Mouse (Mus musculus) CH12.LX (cell line): ENCODE results near the gene Gm45337. TPM values are rescaled to one million over a fixed set of nuclear protein-coding genes. Genes with fewer than 3 reads are reported as not detected.

Experiments used
- DNase-seq: peaks from one replicate; pipeline ENCODE4 v3.0.0-alpha.2; 2013; ENCODE audit errors: extremely low read depth
- H3K27ac ChIP-seq: 2 replicates; pipeline ENCODE4 v1.5.1; 2012; ENCODE audit warnings: low read depth, mild to moderate bottlenecking, control low read depth, moderate library complexity; ENCODE audit not compliant: insufficient read depth
- H3K27me3 ChIP-seq: replicated peaks from 2 replicates; pipeline ENCODE3; 2012; ENCODE audit warnings: inconsistent platforms
- H3K36me3 ChIP-seq, 2 experiments: replicated peaks in 1 of 2; 2 replicates each; pipeline versions ENCODE3 to v1.6.1; 2012; ENCODE audit warnings: inconsistent platforms in 1 of 2, low read length in 1 of 2, mild to moderate bottlenecking in 1 of 2, mixed read lengths in 1 of 2, moderate library complexity in 1 of 2; ENCODE audit not compliant: control insufficient read depth in 1 of 2, insufficient read depth in 1 of 2
- H3K4me1 ChIP-seq, 2 experiments: 2 replicates each; pipeline ENCODE4 v1.6.1; 2012; ENCODE audit warnings: inconsistent platforms in 1 of 2, moderate library complexity in 1 of 2; ENCODE audit not compliant: insufficient read depth in 2 of 2, control insufficient read depth in 1 of 2
- H3K4me2 ChIP-seq: 2 replicates; pipeline ENCODE4 v1.6.1; 2012; ENCODE audit warnings: low read depth, mild to moderate bottlenecking, control low read depth; ENCODE audit not compliant: poor library complexity, insufficient read depth, severe bottlenecking
- H3K4me3 ChIP-seq, 3 experiments: fragments of 150-350 bp in 1 of 3; sonication (generic) in 1 of 3; replicated peaks in 1 of 3; 2 replicates each; pipeline versions ENCODE3 to v1.5.1; 2011 to 2012; ENCODE audit warnings: low read depth in 2 of 3, low read length in 2 of 3, mild to moderate bottlenecking in 2 of 3, moderate library complexity in 2 of 3, control low read depth in 1 of 3, improper control_type of control experiment in 1 of 3, inconsistent platforms in 1 of 3, mixed read lengths in 1 of 3; ENCODE audit not compliant: poor library complexity in 1 of 3
- H3K79me2 ChIP-seq: replicated peaks from 2 replicates; pipeline ENCODE4 v1.6.1; 2012; ENCODE audit warnings: mild to moderate bottlenecking, moderate library complexity; ENCODE audit not compliant: control insufficient read depth, poor library complexity, insufficient read depth, severe bottlenecking; ENCODE audit errors: extremely low read depth
- H3K9ac ChIP-seq: 2 replicates; pipeline ENCODE4 v1.6.1; 2012; ENCODE audit warnings: low read depth, mild to moderate bottlenecking, control low read depth, moderate library complexity; ENCODE audit not compliant: insufficient read depth
- H3K9me3 ChIP-seq: replicated peaks from 2 replicates; pipeline ENCODE3; 2012; ENCODE audit warnings: low read length, inconsistent platforms, mixed read lengths
- BHLHE40 ChIP-seq: IDR thresholded peaks from 2 replicates; pipeline ENCODE4 v1.6.1; 2011; ENCODE audit warnings: mild to moderate bottlenecking, low read depth, low read length, improper control_type of control experiment
- CHD2 ChIP-seq: IDR thresholded peaks from 2 replicates; pipeline ENCODE4 v1.6.1; 2011; ENCODE audit warnings: low read length, improper control_type of control experiment
- CTCF ChIP-seq, 2 experiments: IDR thresholded peaks in 1 of 2; conservative IDR thresholded peaks in 1 of 2; 2 replicates each; pipeline ENCODE4 v1.5.1; 2011 to 2012; ENCODE audit warnings: low read depth in 2 of 2, low read length in 2 of 2, improper control_type of control experiment in 1 of 2, inconsistent platforms in 1 of 2, mild to moderate bottlenecking in 1 of 2, moderate library complexity in 1 of 2
- E2F4 ChIP-seq: IDR thresholded peaks from 2 replicates; pipeline ENCODE4 v1.6.1; 2011; ENCODE audit warnings: low read depth, low read length, improper control_type of control experiment; ENCODE audit not compliant: insufficient replicate concordance
- EP300 ChIP-seq: IDR thresholded peaks from 2 replicates; pipeline ENCODE4 v1.6.1; 2011; ENCODE audit warnings: low read length, improper control_type of control experiment
- ETS1 ChIP-seq: conservative IDR thresholded peaks from 2 replicates; pipeline ENCODE4 v1.6.1; 2012; ENCODE audit warnings: low read depth, mild to moderate bottlenecking, inconsistent platforms, low read length, improper control_type of control experiment, moderate library complexity
- JUN ChIP-seq: IDR thresholded peaks from 2 replicates; pipeline ENCODE4 v1.6.1; 2011; ENCODE audit warnings: low read depth, mild to moderate bottlenecking, low read length, improper control_type of control experiment, moderate library complexity; ENCODE audit not compliant: insufficient read depth
- MAFK ChIP-seq: IDR thresholded peaks from 2 replicates; pipeline ENCODE4 v1.6.1; 2011; ENCODE audit warnings: low read length, improper control_type of control experiment; ENCODE audit not compliant: insufficient replicate concordance
- MAX ChIP-seq: IDR thresholded peaks from 2 replicates; pipeline ENCODE4 v1.6.1; 2011; ENCODE audit warnings: low read length, improper control_type of control experiment
- MYC ChIP-seq: IDR thresholded peaks from 2 replicates; pipeline ENCODE4 v1.6.1; 2011; ENCODE audit warnings: low read depth, mild to moderate bottlenecking, improper control_type of control experiment, low read length
- RAD21 ChIP-seq: IDR thresholded peaks from 2 replicates; pipeline ENCODE4 v1.6.1; 2011; ENCODE audit warnings: low read depth, mild to moderate bottlenecking, low read length, improper control_type of control experiment, moderate library complexity
- RCOR1 ChIP-seq: conservative IDR thresholded peaks from 2 replicates; pipeline ENCODE4 v1.6.1; 2012; ENCODE audit warnings: low read depth, mild to moderate bottlenecking, inconsistent platforms, low read length, improper control_type of control experiment
- SMC3 ChIP-seq: IDR thresholded peaks from 2 replicates; pipeline ENCODE4 v1.6.1; 2011; ENCODE audit warnings: low read depth, low read length, improper control_type of control experiment
- USF2 ChIP-seq: conservative IDR thresholded peaks from 2 replicates; pipeline ENCODE4 v1.6.1; 2011; ENCODE audit warnings: low read depth, low read length, improper control_type of control experiment
- ZC3H11A ChIP-seq: IDR thresholded peaks from 2 replicates; pipeline ENCODE4 v1.6.1; 2012; ENCODE audit warnings: low read depth, mild to moderate bottlenecking, inconsistent platforms, low read length, improper control_type of control experiment
- ZKSCAN1 ChIP-seq: IDR thresholded peaks from 2 replicates; pipeline ENCODE4 v1.6.1; 2012; ENCODE audit warnings: low read depth, inconsistent platforms, low read length, improper control_type of control experiment, borderline replicate concordance
- ZMIZ1 ChIP-seq: IDR thresholded peaks from 2 replicates; pipeline ENCODE4 v1.6.1; 2012; ENCODE audit warnings: low read depth, mild to moderate bottlenecking, inconsistent platforms, low read length, improper control_type of control experiment
- ZNF384 ChIP-seq: IDR thresholded peaks from 2 replicates; pipeline ENCODE4 v1.6.1; 2012; ENCODE audit warnings: low read depth, low read length, improper control_type of control experiment, inconsistent platforms
- dilution Hi-C: fragments of 300-500 bp; cut with MboI; formaldehyde crosslinking; loops from 2 replicates; pipeline ENCODE4 v1.14.3; 2020; ENCODE audit warnings: low sequenced_read_pairs; ENCODE audit not compliant: extremely low pct_unique_long_range_greater_than_20kb, extremely low pct_ligation_motif_present
- in situ Hi-C: fragments of 300-500 bp; cut with MboI; formaldehyde crosslinking; loops from 3 replicates; pipeline ENCODE4 v1.14.3; 2019; ENCODE audit warnings: low sequenced_read_pairs, low pct_ligation_motif_present, low pct_unique_long_range_greater_than_20kb, mixed read lengths
- polyA plus RNA-seq: library from polyadenylated mRNA; unstranded; fragments of >175 nt; gene quantifications from 2 replicates; pipeline ENCODE4 v1.2.1, GENCODE M21; 2012; ENCODE audit warnings: low read depth; ENCODE audit not compliant: insufficient read length
- total RNA-seq, 2 experiments: library from RNA; depleted of rRNA; stranded (reverse); fragments of 300-350 nt in 1 of 2; fragments of >200 nt in 1 of 2; gene quantifications; 2 replicates each; pipeline ENCODE4 v1.2.3; 2012 to 2014

The Gm45337 gene
- total and polyA plus RNA-seq, 3 experiments: not detected

- H3K9me3 ChIP-seq: peaks cover 7% of the 10 kb centered on the region
- no peak overlapping the region for H3K27ac ChIP-seq
- TF ChIP-seq JUN (no peak), MAFK (peak; percentile 80)
- dilution Hi-C loops (no loop called here), in situ Hi-C loops (no loop called here)
- H3K79me2 ChIP-seq: no peaks in the 10 kb centered on the region
- no peak overlapping the region for H3K4me2 ChIP-seq
- no peak overlapping the region for H3K4me3 ChIP-seq
- H3K36me3 ChIP-seq: no peaks in the 10 kb centered on the region
- peaks cover 46% of the 10 kb centered on the region for H3K27me3 ChIP-seq
- no peaks in the 10 kb centered on the region for H3K4me1 ChIP-seq
- no peak overlapping the region for H3K9ac ChIP-seq
- no peak for DNase-seq
These were observed 4.2 kb upstream of the Gm45337 start for GRCm38 (mm10) chr7:142148633-142149032.

GRCm38 (mm10) chr7:142146033-142146432 lies 1.6 kb upstream of the Gm45337 start:
- H3K27ac ChIP-seq: no peak overlapping the region
- H3K36me3 ChIP-seq: no peaks in the 10 kb centered on the region
- no peaks in the 10 kb centered on the region for H3K4me1 ChIP-seq
- peaks cover 10% of the 10 kb centered on the region for H3K9me3 ChIP-seq
- peak; percentile 80 for TF ChIP-seq ZNF384
- TF ChIP-seq MAX: no peak
- peak; percentile 40; the same call in 1 of the 2 replicates for TF ChIP-seq MYC
- TF ChIP-seq EP300: no peak
- no peak for TF ChIP-seq BHLHE40
- no peak for TF ChIP-seq RCOR1
- peak; percentile 70 for TF ChIP-seq SMC3
- no peak for TF ChIP-seq ZMIZ1
- TF ChIP-seq USF2: no peak
- TF ChIP-seq ZC3H11A: no peak
- TF ChIP-seq RAD21: peak; percentile 41
- TF ChIP-seq ZKSCAN1: no peak
- no peak for TF ChIP-seq ETS1
- TF ChIP-seq E2F4: no peak
- TF ChIP-seq CHD2: no peak
- TF ChIP-seq CTCF (conservative IDR thresholded peaks at IDR 0.05 in 1 of 2, IDR thresholded peaks at IDR 0.05 in 1 of 2; ENCODE audit: low read depth in 2 of 2, low read length in 2 of 2): peak; percentile 54 to 78
- no peaks in the 10 kb centered on the region for H3K79me2 ChIP-seq
- H3K9ac ChIP-seq: no peak overlapping the region
- DNase-seq: peak; percentile 56
- in situ Hi-C loops: no loop called here
- H3K27me3 ChIP-seq: peaks cover 51% of the 10 kb centered on the region
- H3K4me2 ChIP-seq: no peak overlapping the region
- no peak overlapping the region for H3K4me3 ChIP-seq
- dilution Hi-C loops: no loop called here
